Mouse (Mus musculus): Measurements from ENCODE around the gene Basp1. TPM values are rescaled to one million over a fixed set of nuclear protein-coding genes. Genes with fewer than 3 reads are reported as not detected.
"Not testable (repeated sequence)": the region's sequence is repeated elsewhere in the genome, so short reads cannot be mapped to it uniquely, and the experiment has no call there.

Basp1 gene
- total RNA-seq (2021) = 1,000 to 10,000 TPM; 1,220 to 1,337 TPM
- long read RNA-seq, transcript Basp1-201 (2 exons, 1,855 nt) = major isoform, 931 of 1,035 reads
- long read RNA-seq, partial matches to known transcripts = 0 of 1,035 reads
- long read RNA-seq, other reads (novel, unspliced or antisense) = 104 of 1,035 reads

- peak; percentile 78 to 87 for DNase-seq (ENCODE audit: low spot score in 2 of 2)
Observed at GRCm38 (mm10) chr15:25413378-25413901, at the start of gene Basp1. TSS of gene Basp1 (minus strand) at chr15:25413764.

DNA sequence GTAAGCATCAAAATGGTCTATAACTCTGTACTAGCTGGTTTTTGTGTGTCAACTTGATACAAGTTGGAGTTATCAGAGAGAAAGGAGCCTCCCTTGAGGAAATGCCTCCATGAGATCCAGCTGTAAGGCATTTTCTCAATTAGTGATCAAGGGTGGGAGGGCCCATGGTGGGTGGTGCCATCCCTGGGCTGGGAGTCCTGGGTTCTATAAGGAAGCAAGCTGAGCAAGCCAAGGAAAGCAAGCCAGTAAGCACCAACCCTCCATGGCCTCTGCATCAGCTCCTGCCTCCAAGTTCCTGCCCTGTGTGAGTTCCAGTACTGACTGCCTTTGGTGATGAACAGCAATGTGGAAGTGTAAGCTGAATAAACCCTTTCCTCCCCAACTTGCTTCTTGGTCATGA is 49.5 kb upstream of the Basp1 start:
- DNase-seq (ENCODE audit: low spot score in 2 of 2) = not testable (repeated sequence)

DNA sequence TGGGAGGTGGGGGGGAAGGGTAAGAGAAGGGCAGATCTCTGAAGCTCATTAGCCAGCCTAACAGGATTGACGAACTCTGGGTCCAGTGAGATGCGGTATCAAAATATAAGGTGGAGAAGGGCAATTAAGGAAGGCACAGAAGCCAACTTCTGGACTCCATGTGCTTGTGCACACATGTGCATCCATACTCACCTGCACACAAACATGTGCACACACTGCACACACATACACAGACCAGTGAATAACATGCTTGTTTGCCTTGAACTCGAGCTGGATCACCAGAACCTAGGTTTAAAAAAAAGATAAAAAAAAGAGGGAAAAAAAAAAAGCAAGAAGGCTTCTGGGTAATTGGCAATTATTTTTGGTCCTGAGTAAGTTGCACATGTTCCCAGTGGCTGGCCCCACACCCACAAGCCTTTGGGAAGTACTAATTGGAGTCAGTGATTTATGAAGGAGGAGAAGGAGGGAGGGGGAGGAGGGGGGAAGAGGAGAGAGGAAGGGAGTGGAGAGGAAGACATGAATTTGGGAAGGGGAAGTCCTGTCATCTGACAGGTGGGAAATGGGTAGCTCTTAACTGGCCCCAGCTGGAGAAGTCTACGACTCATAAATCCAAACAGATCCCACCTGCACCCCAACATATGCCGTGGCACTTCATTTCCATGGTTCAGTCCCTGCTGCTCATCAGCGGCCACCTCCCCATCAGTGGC is 48.6 kb upstream of the Basp1 start:
- no peak for DNase-seq (ENCODE audit: low spot score in 2 of 2)

DNA sequence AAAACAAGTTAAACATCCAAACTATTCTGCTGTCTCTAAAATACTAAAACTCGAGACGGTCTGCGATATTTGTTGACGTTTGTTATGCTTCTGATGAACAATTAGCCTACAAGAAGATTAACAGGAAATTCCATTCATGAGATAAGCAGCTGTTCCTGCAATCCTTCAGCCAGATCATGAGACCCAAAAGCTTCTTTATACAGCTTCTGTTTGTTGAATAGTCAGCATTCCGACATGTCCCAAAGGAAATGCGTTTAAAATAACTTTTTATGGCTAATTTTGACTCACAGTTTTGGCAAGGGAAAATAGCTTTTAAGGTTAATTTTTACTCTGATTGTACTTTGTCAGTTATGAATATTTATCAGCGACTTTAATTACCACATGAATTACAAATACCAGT is 46.3 kb upstream of the Basp1 start:
- no peak for DNase-seq (ENCODE audit: low spot score in 2 of 2)

- DNase-seq (ENCODE audit: low spot score in 2 of 2) = no peak
Observed at GRCm38 (mm10) chr15:25457421-25457820, 43.9 kb upstream of the Basp1 start.

DNA sequence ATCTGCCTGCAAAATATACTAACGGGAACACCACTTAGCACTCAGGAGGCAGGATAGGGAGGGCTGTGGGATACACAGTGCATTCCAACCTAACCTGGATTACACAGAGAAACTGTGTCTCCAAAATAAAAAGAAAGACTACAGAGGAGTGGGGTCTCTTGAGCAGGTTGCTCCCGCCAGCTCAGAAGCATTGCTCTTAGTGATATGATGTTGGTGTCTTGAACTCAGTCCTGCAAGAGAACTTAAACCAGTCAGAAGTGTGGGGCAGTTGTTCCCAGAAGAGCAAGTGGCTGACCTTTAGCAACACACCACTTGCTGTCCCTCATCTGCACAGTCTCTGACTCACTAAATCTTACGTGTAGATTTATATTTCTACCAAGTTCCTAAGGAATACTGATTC is 40.0 kb upstream of the Basp1 start:
- no peak for DNase-seq (ENCODE audit: low spot score in 2 of 2)

GRCm38 (mm10) chr15:25449348-25449747 is 35.8 kb upstream of the Basp1 start:
- no peak for DNase-seq (ENCODE audit: low spot score in 2 of 2)

- DNase-seq (ENCODE audit: low spot score in 2 of 2) = no peak
Observed at GRCm38 (mm10) chr15:25448703-25449340, 35.3 kb upstream of the Basp1 start.

- no peak for DNase-seq (ENCODE audit: low spot score in 2 of 2)
Observed at GRCm38 (mm10) chr15:25447136-25447535, 33.6 kb upstream of the Basp1 start.

DNA sequence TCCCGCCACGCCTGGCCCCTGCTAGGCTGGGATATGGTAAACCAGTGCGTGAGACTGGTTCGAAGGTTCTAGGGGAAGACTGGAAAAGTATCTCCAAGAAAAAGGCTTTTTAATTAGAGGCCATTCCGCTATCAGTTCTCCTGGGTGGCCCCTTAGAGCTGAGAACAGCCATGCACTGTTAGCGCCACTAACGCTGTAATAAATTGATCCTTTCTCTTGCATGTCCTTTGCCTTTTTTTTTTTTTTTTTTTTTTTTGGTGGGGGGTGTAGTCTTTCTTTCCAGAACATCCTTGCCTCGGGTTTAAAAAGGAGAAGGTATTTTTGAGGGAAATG is 32.6 kb upstream of the Basp1 start:
- no peak for DNase-seq (ENCODE audit: low spot score in 2 of 2)

GRCm38 (mm10) chr15:25445361-25446154 is 32.0 kb upstream of the Basp1 start:
- no peak for DNase-seq (ENCODE audit: low spot score in 2 of 2)

- DNase-seq (ENCODE audit: low spot score in 2 of 2) = no peak
Observed at GRCm38 (mm10) chr15:25444208-25444607, 30.6 kb upstream of the Basp1 start.

DNA sequence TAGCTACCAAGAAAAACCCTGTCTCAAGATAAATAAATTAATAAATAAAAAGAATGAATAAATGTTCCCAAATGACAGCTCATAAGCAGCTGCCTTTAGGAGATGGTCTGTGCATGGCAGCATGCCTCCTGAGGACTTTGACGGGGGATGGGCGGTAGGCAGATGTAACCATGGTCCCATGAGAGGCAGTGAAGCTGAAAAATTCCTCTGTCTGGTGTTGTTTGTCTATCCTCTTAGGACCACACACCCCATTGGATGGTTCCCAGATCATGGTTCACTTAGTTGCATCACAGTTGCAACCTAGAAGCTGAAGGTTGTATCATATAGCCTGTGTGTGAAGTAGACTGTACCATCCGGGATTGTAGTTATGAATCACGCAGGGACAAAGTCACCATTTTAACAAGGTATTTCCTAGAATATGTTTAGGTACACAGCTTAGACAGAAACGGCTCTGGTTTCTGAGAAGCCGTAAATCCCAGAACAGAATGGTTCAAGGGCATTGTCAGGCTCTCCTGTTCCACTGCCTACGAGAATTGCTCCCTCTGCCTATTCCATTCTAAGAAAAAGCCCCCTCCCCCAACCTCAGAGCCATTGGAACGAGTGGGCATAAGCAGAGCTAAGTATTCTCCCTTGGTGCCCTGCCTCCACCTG is 29.7 kb upstream of the Basp1 start:
- DNase-seq (ENCODE audit: low spot score in 2 of 2) = no peak

- DNase-seq (ENCODE audit: low spot score in 2 of 2) = no peak
Observed at GRCm38 (mm10) chr15:25441868-25442185, 28.3 kb upstream of the Basp1 start.

- peak; percentile 72 to 76 for DNase-seq (ENCODE audit: low spot score in 2 of 2)
Observed at GRCm38 (mm10) chr15:25440991-25441867, 27.7 kb upstream of the Basp1 start.

DNA sequence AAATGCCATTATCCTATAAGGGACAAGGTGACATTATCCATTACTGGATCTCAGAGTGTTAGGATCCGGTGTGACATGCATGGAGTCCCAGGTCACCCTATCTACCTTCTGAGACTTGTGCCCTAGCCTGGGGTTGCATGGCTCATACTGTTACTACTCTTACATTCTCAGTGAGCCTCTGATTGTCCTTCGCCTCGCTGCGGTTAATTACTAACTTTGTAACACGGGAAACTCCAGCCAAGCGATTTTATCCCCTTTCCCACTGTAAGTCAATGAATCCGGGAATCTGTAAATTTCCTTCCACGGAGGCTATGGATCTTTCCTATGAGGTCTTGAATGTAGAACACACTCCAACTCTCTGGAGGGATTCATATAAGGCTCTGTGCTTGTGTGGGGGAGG is 26.8 kb upstream of the Basp1 start:
- DNase-seq (ENCODE audit: low spot score in 2 of 2) = no peak

- no peak for DNase-seq (ENCODE audit: low spot score in 2 of 2)
Observed at GRCm38 (mm10) chr15:25432341-25432740, 18.8 kb upstream of the Basp1 start.

- DNase-seq (ENCODE audit: low spot score in 2 of 2) = no peak
Observed at GRCm38 (mm10) chr15:25430167-25430566, 16.6 kb upstream of the Basp1 start.

DNA sequence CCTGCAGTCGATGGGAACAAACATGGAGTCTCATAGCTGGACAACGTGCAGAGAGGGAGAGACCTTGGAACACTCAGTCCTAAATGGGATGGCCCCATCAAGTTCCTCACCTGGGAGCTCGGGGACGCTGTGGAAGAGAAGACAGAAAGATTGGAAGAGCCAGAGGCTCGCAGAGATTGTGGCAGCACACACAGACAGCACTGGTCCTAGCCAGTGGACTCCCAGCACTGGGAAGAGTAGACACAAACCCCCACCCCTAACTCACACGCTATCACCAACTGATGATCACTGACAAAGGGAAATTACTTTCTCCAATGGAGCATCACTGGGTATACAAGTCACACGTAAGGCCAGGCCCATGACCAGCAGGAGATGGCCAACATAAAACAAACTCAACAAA is 15.4 kb upstream of the Basp1 start:
- DNase-seq (ENCODE audit: low spot score in 2 of 2) = no peak

GRCm38 (mm10) chr15:25428551-25428950 is 15.0 kb upstream of the Basp1 start:
- DNase-seq (ENCODE audit: low spot score in 2 of 2) = no peak

All from layer of hippocampus, postnatal 10 days (tissue).